Mouse (Mus musculus) heart, adult 18-20 months (tissue): ENCODE results near the gene Tchhl1. TPM values are rescaled to one million over a fixed set of nuclear protein-coding genes. Genes with fewer than 3 reads are reported as not detected.

Experiments used
- DNase-seq, 2 experiments: peaks; one replicate each; pipeline ENCODE4 v3.0.0; 2021 to 2022; ENCODE audit warnings: mixed read lengths in 1 of 2
- microRNA-seq, 2 experiments: library from miRNA; unstranded; fragments of <30 nt; microRNA quantifications; one replicate each; pipeline ENCODE4 v1.2.0; 2022
- total RNA-seq, 2 experiments: library from RNA; stranded (reverse); gene quantifications; 2 replicates each; pipeline ENCODE4 v1.2.3; 2021

Gene Tchhl1
- total RNA-seq, 2 experiments from 2014 or later = not detected

DNA sequence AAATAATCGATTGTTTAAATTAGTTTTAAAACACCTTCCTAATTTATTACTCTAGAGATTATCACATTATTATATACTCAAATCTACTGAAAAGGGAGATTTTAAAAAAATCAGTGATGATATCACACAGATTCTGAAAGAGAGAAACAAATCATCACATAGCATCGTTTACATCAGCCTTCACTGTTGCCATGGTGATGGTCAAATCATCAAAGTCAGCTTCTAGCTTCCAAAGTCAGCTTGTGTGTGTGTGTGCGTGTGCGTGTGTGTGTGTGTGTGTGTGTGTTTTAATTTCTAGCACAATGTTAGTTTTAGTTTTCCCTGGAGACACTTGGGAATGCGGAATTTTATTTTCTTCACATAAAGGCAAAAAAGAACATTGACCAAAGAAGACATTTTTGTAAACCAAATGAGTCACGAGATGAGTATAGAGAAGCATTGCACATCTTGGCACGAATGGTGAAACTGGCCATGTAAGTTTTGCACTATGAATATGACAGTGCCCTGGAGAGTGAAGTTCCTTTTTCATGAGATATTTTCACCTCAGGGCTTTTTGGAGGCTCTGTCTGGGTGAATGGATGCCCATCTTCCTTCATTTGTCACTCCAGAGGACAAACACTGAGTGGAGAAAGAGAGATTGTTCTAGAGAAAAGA, 36.1 kb downstream of the Tchhl1 start:
- no peak for DNase-seq

DNA sequence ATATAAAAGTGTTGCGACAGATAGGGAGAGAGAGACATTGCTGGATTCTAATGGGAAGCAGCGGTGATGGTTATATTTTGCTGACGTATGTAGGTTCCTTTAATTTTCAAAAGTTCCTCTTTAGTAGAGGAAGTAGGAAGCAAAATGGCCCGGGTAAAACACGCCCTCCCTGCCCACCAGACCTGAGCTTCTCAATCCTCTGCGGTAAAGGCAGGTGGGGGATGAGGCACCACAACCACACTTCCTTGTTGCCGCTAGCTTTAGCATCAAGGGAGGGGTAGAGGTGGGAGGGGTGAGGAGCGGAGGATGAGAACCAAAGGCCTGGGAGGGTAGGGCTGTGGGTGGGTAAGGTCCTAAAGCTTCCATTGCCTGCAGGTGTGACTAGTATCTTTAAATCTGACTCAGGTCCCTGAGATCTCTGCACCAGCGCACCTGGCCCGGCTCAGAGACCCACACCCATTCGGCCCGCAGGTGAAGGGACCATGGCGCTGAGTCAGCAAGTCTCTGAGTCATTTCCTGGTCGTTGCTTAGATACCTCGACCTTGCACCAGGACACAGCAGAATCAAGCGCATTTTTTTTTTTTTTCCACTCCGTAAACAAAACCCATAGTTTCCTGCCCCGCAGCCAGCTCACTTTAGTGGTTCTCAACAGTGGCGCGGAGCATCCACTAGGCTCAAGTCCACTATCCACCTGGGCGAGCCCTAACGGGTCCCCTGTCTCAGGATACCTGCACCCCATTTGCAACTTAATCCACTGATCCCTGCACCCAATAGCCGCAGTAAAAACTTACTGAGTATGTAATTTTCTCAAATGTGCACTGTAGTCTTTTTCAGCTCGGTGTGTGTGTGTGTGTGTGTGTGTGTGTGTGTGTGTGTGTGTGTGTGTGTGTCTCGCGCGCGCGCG, 37.7 kb downstream of the Tchhl1 start:
- DNase-seq = peak; percentile 27 to 72

DNA sequence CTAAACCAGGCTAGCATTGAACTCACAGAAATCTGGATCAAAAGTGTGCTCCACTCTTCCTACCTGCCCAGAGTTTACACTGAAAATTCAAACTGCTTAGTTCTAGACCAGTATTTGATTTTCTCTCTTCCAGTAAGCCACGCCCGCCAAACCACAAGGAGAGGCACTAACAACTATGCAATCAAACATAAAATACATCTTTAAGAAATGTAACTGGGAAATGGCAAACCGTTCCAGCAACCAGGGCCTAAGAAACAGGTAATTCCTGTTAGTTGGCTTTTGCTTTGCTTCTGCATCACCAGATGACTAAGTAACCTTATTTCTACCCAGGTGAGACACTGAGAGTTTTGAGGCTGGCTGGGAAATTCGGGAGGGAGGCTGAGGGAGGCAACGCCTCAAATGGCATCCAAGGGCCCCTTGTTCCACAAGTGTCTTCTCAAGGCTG, 38.3 kb downstream of the Tchhl1 start:
- DNase-seq = no peak

DNA sequence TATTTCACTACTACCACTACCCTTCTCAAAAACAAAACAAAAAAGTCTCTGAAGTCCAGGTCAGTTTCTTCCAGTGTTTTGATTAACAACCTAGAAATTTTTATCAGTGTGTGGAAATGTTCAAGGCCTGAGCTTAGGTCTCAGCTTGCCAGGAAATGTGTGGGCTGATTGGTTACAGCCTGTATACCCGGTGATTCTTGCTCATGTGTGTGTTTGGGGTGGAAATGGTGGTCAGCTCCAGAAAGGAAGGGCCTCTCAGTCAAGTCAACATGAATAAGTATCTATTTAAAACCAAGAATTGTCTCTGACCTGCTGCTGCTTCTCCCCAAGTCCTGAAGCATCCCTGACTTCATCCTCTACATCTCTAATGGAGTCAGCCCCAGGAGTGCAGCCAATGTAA, 40.7 kb downstream of the Tchhl1 start:
- no peak for DNase-seq

DNA sequence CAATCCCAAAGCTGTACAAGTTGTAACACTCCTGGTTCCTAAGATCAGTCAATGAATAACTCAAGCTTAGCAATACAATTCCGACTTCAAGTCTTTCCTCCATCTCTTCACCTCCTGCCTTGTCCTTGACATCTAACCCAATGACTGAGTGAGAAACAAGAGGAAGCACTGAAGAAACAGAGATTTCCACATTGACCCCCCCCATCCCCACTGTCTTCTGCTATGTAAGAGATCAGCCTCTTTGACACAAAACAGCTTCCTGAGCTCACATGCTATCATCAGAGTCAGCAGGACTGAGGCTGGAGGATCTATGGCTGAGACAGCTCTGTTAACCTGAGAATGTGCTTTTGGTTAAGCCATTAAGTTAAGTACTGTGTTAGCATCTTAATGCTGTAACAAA, 42.5 kb downstream of the Tchhl1 start:
- DNase-seq = no peak

DNA sequence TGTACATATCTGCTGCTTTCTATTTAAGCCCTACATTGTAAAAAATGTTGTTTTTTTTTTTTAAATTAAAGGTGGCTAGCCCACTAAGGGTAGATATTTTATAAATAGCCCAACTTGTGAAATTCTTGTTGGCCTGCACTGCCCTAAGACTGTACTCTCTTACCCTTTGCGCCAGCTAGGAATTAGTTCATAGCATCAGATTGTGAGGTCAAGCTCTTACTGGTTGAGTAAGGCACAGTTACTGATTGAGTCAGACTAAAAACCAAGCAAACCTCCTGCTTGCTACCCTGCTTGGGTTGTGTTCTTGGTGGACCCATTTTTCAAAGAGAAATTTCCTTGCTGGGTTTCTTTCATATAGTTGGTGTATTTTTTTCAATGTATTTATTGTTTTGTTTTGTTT, 43.2 kb downstream of the Tchhl1 start:
- no peak for DNase-seq

DNA sequence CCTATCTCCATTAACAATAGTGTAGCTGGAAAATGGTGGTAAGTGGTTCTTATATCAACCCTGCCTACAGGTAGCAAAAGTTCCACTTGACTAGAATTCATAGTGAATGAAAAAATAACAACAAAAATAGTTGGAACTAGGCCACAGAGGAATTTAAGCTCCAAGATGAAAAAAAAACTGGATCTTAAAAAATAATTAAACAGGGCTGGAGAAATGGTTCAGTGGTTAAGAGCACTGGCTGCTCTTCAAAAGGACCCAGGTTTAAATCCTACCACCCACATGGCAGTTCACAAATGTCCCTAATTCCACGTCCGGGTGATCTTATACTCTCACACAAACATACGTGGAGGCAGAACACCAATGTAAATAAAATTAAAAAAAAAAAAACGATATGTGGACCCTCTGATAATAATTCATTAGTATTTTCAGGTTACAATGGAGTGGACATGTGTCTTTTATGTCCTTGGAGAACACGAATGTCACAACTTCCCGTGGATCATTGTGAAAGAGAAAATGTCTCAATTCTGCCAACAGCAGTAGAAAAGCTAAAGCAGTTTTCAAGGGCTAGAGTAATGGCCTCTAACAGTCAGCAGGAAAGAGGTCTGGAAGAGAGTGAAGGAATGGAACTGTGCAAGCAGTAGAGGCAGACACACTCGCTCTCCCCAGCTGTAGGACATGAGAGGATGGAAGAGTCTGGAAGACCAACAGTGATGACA, 44.0 kb downstream of the Tchhl1 start:
- no peak for DNase-seq

DNA sequence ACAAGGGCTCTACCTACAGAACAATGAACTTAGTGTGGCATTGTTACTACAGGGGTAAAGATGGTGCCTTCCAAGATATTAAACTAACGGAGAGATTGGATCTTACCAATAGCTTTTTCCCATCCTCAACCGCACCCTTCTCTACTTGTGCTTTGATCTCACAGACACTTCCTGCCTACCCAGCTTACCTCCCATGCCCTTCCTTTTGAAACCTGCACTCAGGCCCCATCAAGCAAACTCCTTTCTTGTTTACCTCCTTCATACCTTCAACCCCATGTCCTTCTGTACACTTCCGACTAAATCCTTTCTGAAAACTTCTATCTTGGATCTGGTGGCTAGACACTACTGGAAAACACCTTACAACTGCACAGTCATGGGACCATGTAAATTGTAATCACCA, 46.1 kb downstream of the Tchhl1 start:
- no peak for DNase-seq

DNA sequence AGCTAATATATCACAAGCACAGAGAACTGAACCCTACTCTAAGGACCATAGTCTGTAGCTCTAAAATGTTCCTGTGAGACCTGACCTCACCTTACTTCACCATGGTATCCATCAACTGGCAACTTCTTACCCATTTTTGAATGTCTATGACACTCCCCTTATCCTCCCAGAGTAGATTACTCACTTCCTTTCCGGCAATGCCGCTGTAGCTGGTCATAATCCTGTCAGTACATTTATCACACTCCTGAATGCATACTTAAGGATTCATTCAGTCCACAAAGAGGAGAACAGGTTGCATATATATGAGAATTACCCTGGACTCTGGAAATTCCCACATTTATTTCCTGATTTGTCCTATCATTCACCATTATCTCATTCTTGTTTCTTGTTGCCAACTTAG, 48.8 kb downstream of the Tchhl1 start:
- DNase-seq = no peak

DNA sequence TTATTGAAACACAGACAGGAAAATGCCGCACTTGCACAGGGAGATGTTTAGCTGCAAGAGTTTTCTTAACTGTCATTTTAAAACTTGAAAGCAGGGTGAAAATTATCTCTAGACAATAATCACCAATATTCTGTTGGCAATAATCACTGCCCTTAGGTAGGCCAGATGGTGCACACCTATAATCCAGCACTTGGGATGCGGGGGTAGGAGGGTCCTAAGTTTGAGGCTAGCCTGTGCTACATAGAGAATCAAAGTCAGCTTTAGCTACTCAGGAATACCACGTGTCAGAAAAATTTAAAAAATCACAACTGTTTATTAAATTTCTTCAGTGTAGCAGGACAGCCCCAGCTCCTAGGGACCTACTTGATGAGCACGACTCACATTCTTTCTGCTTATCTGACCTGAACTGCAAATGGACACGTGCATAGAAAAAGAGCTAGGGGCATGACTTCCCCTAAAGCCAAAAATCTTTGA, 51.3 kb downstream of the Tchhl1 start:
- DNase-seq = no peak

DNA sequence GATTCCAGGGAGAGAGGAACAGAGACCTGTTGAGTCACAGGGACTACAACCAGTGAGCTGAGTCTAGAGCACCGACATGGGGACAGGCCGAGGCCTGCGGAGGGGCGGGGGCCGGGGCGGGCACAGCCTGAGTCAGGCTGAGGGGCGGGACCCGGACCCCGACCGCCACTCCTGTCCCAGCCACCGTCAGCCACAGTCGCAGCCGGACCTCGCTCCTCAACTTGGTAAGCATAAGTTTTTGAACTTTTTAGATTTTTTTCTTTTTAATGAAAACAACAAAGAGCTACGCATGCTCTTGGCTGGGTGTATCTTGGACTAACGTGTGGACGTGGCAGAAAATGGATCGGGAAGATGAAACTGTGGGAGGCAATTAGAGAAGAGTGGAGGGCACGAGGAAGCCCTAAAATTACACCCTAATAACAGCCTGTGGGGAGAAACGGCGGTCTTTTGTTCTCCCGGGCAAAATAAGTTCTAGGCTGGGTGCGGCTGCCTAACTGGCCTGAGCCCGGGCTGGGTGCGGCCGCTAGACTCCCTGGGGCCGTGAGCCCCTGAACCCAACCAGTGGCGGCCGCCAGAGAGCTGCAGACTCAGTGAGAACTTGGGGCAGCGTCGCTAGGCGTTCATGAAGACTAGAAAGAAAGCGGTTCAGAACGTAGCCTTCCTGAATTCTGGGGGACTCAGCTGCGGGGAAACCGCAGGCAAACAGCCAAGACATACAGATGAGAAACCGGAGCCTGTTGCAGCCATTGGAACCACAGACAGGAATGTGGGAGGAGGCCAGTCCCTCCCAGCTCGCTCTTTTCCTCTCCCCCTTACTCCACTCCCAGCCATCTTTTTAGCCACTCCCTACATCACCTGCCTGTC, 52.0 kb downstream of the Tchhl1 start, which contains the start of gene S100a11:
Gene S100a11 (plus strand): TSS at position 159 of the 864 bp plus-strand sequence.
- peak; percentile 79 to 81 for DNase-seq

Small RNAs within 50 kb of the gene (microRNA-seq; reads per million reads assigned to microRNA genes)
- gene Gm22752 = 0 reads per million in 2 experiments

Other genes with a start within 250 kb of the Tchhl1 start
- not detected for gene Flg, start 195.2 kb upstream of the Tchhl1 start, total RNA-seq
- not detected for gene Hrnr, start 149.0 kb upstream of the Tchhl1 start, total RNA-seq
- not detected for gene Rptn, start 75.1 kb upstream of the Tchhl1 start, total RNA-seq
- under 1 TPM in 1 of 2 experiments, not detected in 1; 0.05 TPM for gene Tchh, start 26.4 kb upstream of the Tchhl1 start, total RNA-seq
- gene S100a11, start 51.7 kb downstream of the Tchhl1 start, total RNA-seq = 10 to 100 TPM; 52.4 to 78.2 TPM
- 100 to 1,000 TPM in 1 of 2 experiments, 10 to 100 TPM in 1; 92.1 to 100 TPM for gene S100a10, start 86.3 kb downstream of the Tchhl1 start, total RNA-seq
- not detected for gene Tdpoz2, start 183.9 kb downstream of the Tchhl1 start, total RNA-seq
- not detected for gene Tdpoz1, start 207.6 kb downstream of the Tchhl1 start, total RNA-seq
- gene Gm37596, start 224.3 kb downstream of the Tchhl1 start, total RNA-seq = not detected